Mouse (Mus musculus): ENCODE measurements around the gene Gm20388.

GRCm38 (mm10) chr8:121798401-121798800, 1887.8 kb downstream of the Gm20388 start:
- TF ChIP-seq GATA1 (IDR thresholded peaks at IDR 0.05; ENCODE audit: low read length), result no peak
- TF ChIP-seq TAL1 (IDR thresholded peaks at IDR 0.05; ENCODE audit: low read length), result no peak

Data from erythroblast, embryonic 14.5 days (primary cell).